Mouse (Mus musculus) retina, embryonic 14.5 days (tissue): Measurements from ENCODE around the gene Arhgap45.

Experiments used
- DNase-seq: peaks from one replicate; pipeline ENCODE4 v3.0.0-alpha.2; 2015; ENCODE audit warnings: low spot score

The Arhgap45 gene

DNA sequence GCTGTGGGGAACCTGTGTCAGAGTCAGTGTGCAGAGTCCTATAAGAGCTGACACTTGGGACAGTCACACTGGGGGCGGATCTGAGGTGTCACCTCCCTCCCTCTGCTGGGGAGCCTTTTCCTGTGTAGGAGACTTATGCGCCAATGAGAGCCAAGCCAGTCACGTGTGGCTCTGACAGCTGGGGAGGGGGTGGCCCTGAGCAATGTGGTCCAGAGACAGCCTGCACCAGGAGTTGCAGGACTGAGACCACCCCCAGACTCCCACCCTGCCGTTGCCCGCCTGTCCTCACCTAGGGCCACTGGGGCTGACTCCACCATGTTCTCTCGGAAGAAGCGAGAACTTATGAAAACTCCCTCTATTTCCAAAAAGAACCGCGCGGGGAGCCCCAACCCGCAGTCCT lies at the start of gene Arhgap45:
Arhgap45 (plus strand) TSS at position 143 of the 400 bp plus-strand sequence.
- no peak for DNase-seq

DNA sequence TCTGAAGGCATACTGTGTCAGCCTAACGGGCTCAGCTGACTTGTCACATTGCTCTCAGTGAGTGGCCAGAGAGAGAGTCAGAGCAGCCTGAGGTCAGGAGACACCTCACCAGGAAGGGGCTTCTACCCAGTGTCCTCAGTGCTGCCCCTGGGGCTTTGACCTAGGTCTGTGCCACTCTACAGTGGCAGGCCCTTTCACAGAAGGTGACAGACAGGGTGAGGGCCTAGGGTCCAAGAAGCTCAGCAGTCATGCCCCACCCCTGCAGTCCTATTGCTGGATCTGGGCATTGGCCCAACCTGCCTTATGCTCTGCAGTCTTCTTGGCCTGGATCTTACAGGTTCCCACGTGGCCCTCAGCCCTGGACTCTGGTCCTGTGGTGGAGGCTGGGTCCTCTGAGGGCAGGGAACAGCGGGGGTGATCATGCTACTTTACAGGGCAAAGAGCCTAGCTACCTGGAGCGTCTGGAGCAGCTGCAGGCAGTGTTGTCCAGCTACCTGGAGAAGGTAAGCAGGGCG lies 49.5 kb upstream of the Arhgap45 start:
- DNase-seq: no peak

GRCm38 (mm10) chr10:79968181-79968580 lies 48.3 kb upstream of the Arhgap45 start:
- no peak for DNase-seq

- no peak for DNase-seq
Observed at GRCm38 (mm10) chr10:79969124-79969568, 47.3 kb upstream of the Arhgap45 start.

GRCm38 (mm10) chr10:79970415-79971182 lies 45.9 kb upstream of the Arhgap45 start, which contains the start of gene Grin3b:
TSS of gene Grin3b (plus strand) at chr10:79970715.
- DNase-seq: no peak

- peak; percentile 29 for DNase-seq
Observed at GRCm38 (mm10) chr10:79971183-79971497, 45.3 kb upstream of the Arhgap45 start.

DNA sequence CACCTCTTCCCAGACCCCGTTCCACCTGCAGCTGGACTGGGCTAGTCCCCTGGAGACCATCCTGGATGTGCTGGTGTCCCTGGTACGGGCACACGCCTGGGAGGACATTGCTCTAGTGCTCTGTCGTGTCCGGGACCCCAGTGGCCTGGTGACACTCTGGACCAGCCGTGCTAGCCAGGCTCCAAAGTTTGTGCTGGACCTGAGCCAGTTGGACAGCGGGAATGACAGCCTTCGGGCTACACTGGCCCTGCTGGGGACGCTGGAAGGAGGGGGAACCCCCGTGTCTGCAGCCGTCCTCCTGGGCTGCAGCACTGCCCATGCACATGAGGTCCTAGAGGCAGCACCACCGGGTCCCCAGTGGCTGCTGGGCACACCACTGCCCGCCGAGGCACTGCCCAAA lies 43.6 kb upstream of the Arhgap45 start:
- DNase-seq: no peak

DNA sequence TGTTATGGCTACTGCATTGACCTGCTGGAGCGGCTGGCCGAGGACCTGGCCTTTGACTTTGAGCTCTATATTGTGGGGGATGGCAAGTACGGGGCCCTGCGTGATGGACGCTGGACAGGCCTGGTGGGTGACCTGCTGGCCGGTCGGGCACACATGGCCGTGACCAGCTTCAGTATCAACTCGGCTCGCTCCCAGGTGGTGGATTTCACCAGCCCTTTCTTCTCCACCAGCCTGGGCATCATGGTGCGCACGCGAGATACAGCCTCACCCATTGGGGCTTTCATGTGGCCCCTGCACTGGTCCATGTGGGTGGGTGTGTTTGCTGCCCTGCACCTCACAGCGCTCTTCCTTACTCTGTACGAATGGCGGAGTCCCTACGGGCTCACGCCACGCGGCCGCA lies 42.4 kb upstream of the Arhgap45 start:
- DNase-seq: no peak

DNA sequence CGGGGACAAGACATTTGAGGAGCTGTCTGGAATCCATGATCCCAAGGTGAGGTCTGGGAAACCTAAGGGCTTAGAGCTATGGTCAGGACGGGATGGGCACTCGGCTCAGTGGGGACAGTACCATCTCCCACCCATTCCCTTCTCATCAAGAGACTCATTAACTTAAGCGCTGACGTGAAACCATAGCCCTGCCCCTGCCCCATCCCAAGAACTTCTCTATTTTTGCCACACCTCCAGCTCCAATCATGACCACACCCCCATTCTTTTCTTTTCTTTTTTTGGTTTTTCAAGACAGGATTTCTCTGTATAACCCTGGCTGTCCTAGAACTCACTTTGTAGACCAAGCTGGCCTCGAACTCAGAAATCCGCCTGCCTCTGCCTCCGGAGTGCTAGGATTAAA lies 41.8 kb upstream of the Arhgap45 start:
- DNase-seq: no peak

- DNase-seq: no peak
Observed at GRCm38 (mm10) chr10:79976071-79976721, 40.3 kb upstream of the Arhgap45 start.

DNA sequence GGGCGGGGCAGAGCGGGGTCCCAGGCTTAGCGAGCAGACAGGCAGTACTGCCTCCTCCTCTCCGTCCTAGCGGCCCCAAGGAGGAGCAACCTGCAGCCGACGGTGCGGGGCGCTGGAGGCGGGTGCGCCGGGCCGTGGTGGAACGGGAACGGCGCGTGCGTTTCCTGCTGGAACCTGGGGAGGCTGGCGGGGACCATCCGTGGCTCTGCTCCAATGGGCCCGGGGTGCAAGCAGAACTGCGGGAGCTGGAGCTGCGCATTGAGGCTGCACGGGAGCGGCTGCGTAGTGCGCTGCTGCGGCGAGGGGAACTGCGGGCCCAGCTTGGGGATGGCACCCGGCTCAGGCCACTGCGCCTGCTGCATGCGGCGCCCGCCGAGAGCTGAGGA lies 39.7 kb upstream of the Arhgap45 start:
- DNase-seq: no peak

DNA sequence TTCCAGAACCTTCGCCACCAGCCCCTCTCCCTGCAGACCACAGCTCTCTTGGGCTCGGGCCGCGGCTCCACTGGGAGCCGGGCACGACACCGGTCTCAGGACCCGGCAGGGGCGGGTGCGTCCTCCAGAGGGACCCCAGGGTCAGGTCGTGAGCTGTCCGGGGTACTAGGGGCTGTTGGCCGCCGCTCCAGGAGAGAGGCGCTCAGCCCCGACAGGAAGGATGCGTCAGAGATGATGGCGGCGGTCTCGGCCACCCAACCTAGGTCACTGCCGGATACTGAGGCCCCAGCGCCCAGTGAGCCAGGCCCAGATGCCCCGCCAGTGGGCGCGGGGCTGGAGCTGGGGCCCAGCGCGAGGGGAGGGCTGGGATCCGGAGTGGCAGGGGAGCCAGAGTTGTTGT lies 39.1 kb upstream of the Arhgap45 start:
- DNase-seq: no peak

DNA sequence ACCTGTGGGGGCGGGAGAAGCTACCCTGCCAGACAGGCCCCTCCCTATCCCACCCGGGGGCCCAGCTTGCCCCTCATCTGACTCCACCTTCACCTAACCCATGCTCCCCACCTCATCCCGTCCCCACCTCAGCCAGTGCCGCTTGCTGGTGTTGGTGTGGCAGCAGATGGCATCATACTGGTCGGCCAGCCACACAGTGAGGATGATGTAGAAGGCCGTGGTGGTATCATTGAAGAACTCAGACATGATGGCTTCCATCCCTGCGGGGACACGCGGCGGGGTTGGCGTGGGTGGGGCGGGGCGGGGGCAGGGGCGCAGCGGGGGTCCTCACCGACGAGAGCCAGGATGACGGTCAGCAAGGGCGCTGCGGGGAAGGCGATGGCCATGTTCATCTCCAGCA lies 38.4 kb upstream of the Arhgap45 start:
- DNase-seq: no peak

DNA sequence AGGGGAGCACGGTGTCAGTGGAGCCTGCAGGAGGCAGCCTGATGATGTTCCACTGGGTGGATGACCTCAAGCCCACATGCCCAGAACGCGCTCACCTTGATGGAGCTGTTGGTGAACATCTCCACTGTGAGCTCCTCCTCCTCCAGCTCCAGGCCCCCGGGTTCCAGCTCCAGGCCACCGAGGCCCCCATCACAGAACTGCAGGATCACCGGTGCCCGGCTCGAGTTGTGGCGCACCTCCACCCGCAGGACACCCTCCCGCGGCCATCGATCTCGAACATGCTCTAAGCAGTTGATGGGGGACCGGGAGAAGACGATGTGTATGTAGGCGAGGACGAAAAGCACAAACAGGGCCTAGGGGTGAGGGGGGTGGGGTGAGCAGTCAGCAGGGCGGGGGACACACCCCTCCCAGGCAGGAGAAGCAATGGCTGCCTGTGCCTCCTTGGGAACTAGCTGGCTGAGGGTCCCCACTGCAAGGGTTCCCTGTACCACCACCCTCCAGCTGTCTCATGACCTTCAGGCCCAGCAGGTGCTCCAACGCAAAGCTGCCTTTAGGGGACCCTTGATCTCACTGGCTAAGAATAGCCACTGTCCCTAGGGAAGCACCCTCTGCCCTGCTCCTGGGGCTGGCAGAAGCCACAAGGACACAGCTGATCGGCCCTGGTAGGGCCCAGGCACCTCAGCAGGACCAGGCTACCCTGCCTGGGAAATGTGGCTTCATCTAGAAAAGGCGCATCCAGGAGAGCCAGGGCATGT lies 36.9 kb upstream of the Arhgap45 start:
- no peak for DNase-seq

DNA sequence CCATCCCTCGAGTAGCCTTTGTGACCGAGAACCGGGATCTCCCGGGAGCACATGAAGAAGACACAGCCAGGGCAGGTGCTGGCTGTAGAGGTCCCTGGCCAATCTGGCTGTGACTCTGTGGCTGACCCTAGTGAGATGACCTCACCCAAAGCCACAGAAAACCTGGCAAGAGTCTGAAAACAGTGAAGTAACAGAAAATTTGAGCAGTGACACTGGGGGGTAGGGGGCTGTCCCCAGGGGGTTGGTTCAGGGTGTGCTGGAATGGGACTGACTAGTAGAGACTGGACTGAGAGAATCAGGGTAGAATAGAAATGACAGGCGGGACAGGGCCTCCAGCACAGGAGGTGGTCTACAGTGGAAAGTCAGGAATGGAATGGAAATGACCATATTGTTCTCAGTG lies 33.2 kb upstream of the Arhgap45 start:
- DNase-seq: no peak

GRCm38 (mm10) chr10:79983670-79984069 lies 32.8 kb upstream of the Arhgap45 start:
- DNase-seq: peak; percentile 61

- DNase-seq: peak; percentile 89
Observed at GRCm38 (mm10) chr10:79984195-79984816, 32.1 kb upstream of the Arhgap45 start, which contains the start of gene Tmem259. TSS of gene Tmem259 (minus strand) at chr10:79984330.

GRCm38 (mm10) chr10:79984871-79985270 lies 31.6 kb upstream of the Arhgap45 start:
- DNase-seq: peak; percentile 99

- DNase-seq: peak; percentile 74
Observed at GRCm38 (mm10) chr10:79985334-79986231, 30.9 kb upstream of the Arhgap45 start.

GRCm38 (mm10) chr10:79986232-79986878 lies 30.1 kb upstream of the Arhgap45 start:
- DNase-seq: no peak

DNA sequence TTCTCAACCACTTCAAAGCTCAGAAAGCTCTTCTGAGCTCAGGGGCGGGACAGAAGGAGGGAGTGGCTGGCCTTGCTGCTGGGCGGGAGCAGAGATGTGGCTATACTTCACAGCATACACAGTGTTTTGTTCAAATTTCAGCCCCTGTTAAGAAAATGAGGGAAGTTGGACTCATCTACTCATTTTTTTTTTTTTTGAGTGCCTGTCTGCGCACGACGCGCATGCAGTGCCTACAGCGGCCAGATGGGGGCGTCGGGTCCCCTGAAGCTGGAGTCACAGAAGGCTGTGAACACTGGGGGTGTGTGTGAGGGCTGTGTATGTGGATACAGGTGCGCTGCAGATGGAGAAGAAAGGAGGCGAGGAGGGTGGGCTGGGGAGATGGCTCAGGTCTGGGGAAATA lies 29.5 kb upstream of the Arhgap45 start:
- peak; percentile 86 for DNase-seq
